In the genomic region with DNA sequence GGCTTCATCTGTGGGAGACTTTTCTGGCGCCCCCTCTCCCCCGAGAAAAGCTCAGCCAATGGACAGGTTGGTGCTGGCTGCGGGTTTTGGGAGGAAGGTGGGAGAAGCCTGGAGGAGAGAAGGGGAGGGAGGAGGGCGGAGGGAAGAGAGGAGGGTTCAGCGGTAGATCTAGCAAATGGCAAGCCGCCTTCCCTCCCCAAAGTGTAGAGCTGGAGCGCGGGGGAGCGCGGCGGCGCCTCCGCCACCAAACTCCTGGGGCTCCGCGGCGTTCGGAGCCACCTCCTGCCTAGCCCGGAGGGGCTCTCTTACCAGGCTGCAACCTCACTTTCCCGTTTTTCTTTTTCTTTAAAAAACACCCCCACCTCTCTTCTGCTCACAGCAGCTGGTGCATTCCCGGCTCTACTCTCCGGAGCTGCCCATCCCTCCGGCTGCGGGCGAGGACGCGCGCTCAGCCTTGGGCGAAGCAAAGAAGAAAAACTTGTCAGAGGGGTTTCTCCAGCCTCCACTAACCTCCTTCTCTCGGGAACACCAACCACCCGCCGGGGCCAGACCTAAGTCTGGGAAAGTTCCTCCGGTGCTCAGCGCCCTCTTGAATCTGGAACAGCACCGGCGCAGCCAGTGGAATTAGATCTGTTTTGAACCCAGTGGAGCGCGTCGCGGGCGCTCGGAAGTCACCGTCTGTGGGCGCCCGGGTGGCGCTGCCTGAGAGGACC, we compare ENCODE assay signal across 7 mouse cellular contexts. TPM values are rescaled to one million over a fixed set of nuclear protein-coding genes. Genes with fewer than 3 reads are reported as not detected.
DNase-seq lines count a peak whose midpoint lies in the region; ATAC-seq and TF ChIP-seq lines count a peak whose summit lies in the region.

A gene (plus strand): TSS at position 199 of the 713 bp plus-strand sequence.

- peak; percentile 94 for ATAC-seq in embryonic facial prominence, embryonic 14.5 days (ENCODE audit: low read depth)
- peak; percentile 87 for ATAC-seq in limb, embryonic 11.5 days (ENCODE audit: insufficient number of reproducible peaks, low FRiP score, low TSS enrichment, low read depth)
- peak; percentile 91 for ATAC-seq in midbrain, embryonic 11.5 days (ENCODE audit: low FRiP score)

- H3K4me1 ChIP-seq in embryonic facial prominence, embryonic 14.5 days (ENCODE audit: control insufficient read depth, insufficient read depth, low read length), result peaks cover 6% of the 10 kb centered on the region; the same call in 1 of the 2 replicates
- H3K4me1 ChIP-seq in limb, embryonic 11.5 days (ENCODE audit: control insufficient read depth, insufficient read depth, low read length), result peaks cover 3% of the 10 kb centered on the region; the same call in 1 of the 2 replicates
- peaks cover 2% of the 10 kb centered on the region for H3K4me1 ChIP-seq in midbrain, embryonic 11.5 days (ENCODE audit: control insufficient read depth, insufficient read depth, low read length)
- peaks cover 3% of the 10 kb centered on the region; the same call in 1 of the 2 replicates for H3K4me1 ChIP-seq in spleen, adult 2 months (ENCODE audit: control insufficient read depth, insufficient read depth, insufficient read length)

- peak; percentile 32 to 39 for DNase-seq in adrenal gland, postnatal 4 days (ENCODE audit: low spot score in 2 of 2)
- DNase-seq in embryonic facial prominence, embryonic 14.5 days (ENCODE audit: low spot score), result peak; percentile 94
- DNase-seq in heart, adult 9 months (ENCODE audit: low spot score in 2 of 2), result peak; percentile 69 to 72
- peak; percentile 74 to 79 for DNase-seq in kidney, adult 8-10 months
- DNase-seq in limb, embryonic 11.5 days (ENCODE audit: low spot score), result peak; percentile 84
- DNase-seq in midbrain, embryonic 11.5 days (ENCODE audit: low spot score, missing footprints), result peak; percentile 97
- DNase-seq in spleen, adult 2 months (ENCODE audit: low read depth in 1 of 2, low spot score in 2 of 2), result peak in 1 of 2 experiments; percentile 20

- 1% methylated on average over 39 of the region's 45 CpGs for WGBS in embryonic facial prominence, embryonic 14.5 days
- WGBS in limb, embryonic 11.5 days, result 0% methylated on average over 40 of the region's 45 CpGs
- under 1% methylated on average over 40 of the region's 45 CpGs for WGBS in midbrain, embryonic 11.5 days
- 1% methylated on average over 45 of the region's 45 CpGs for WGBS in spleen, adult 2 months

- peak within 1 kb of the TSS; percentile 88 for H3K4me2 ChIP-seq in embryonic facial prominence, embryonic 14.5 days (ENCODE audit: low read depth, low read length)
- peak within 1 kb of the TSS; percentile 51 for H3K4me2 ChIP-seq in limb, embryonic 11.5 days (ENCODE audit: low read depth, severe bottlenecking)
- peak within 1 kb of the TSS; percentile 72 for H3K4me2 ChIP-seq in midbrain, embryonic 11.5 days

- TF ChIP-seq CTCF in spleen, adult 2 months (IDR thresholded peaks at IDR 0.05; ENCODE audit: extremely low read depth, insufficient read depth, insufficient read length, insufficient replicate concordance), result no peak

- H3K27me3 ChIP-seq in embryonic facial prominence, embryonic 14.5 days (replicated peaks; ENCODE audit: control insufficient read depth, insufficient read depth, low read length), result 0 out of 2 replicates have a peak, but pooled peaks cover 7% of the 10 kb centered on the region
- H3K27me3 ChIP-seq in limb, embryonic 11.5 days (ENCODE audit: control insufficient read depth, insufficient read depth, low read length), result no peaks in the 10 kb centered on the region
- H3K27me3 ChIP-seq in midbrain, embryonic 11.5 days (ENCODE audit: control insufficient read depth, insufficient read depth, low read length), result peaks cover 3% of the 10 kb centered on the region; the same call in 1 of the 2 replicates
- H3K27me3 ChIP-seq in spleen, adult 2 months (ENCODE audit: control insufficient read depth, insufficient read depth, low read length), result peaks cover 9% of the 10 kb centered on the region; the same call in 1 of the 2 replicates

- H3K9ac ChIP-seq in embryonic facial prominence, embryonic 14.5 days (ENCODE audit: low read depth, low read length), result peak within 1 kb of the TSS; percentile 65
- H3K9ac ChIP-seq in limb, embryonic 11.5 days (ENCODE audit: low read length), result peak within 1 kb of the TSS; percentile 66
- peak within 1 kb of the TSS; percentile 69 for H3K9ac ChIP-seq in midbrain, embryonic 11.5 days (ENCODE audit: low read length)

- H3K27ac ChIP-seq in embryonic facial prominence, embryonic 14.5 days (replicated peaks; ENCODE audit: low read depth, low read length), result peak within 1 kb of the TSS; percentile 82
- H3K27ac ChIP-seq in limb, embryonic 11.5 days (replicated peaks; ENCODE audit: low read depth, low read length), result peak within 1 kb of the TSS; percentile 74
- H3K27ac ChIP-seq in midbrain, embryonic 11.5 days (ENCODE audit: low read depth, low read length), result peak within 1 kb of the TSS; percentile 54; the same call in 1 of the 2 replicates
- peak within 1 kb of the TSS; percentile 45; the same call in 1 of the 2 replicates for H3K27ac ChIP-seq in spleen, adult 2 months (ENCODE audit: insufficient read depth, low read length)

- H3K4me3 ChIP-seq in embryonic facial prominence, embryonic 14.5 days (ENCODE audit: low read depth, low read length), result peak within 1 kb of the TSS; percentile 61
- H3K4me3 ChIP-seq in limb, embryonic 11.5 days (ENCODE audit: low read depth, low read length), result peak within 1 kb of the TSS; percentile 56
- H3K4me3 ChIP-seq in midbrain, embryonic 11.5 days (ENCODE audit: low read depth, low read length), result peak within 1 kb of the TSS; percentile 68
- H3K4me3 ChIP-seq in spleen, adult 2 months (ENCODE audit: extremely low read depth, insufficient read depth, insufficient read length), result peak within 1 kb of the TSS; percentile 56

- no peaks in the 10 kb centered on the region for H3K9me3 ChIP-seq in embryonic facial prominence, embryonic 14.5 days (ENCODE audit: control insufficient read depth, low read length)
- H3K9me3 ChIP-seq in limb, embryonic 11.5 days (ENCODE audit: control insufficient read depth, low read length), result no peaks in the 10 kb centered on the region
- H3K9me3 ChIP-seq in midbrain, embryonic 11.5 days (ENCODE audit: control insufficient read depth, low read length), result no peaks in the 10 kb centered on the region

- no peaks in the 10 kb centered on the region for H3K36me3 ChIP-seq in embryonic facial prominence, embryonic 14.5 days (ENCODE audit: control insufficient read depth, insufficient read depth, low read length)
- no peaks in the 10 kb centered on the region for H3K36me3 ChIP-seq in limb, embryonic 11.5 days (ENCODE audit: control insufficient read depth, insufficient read depth, low read length)
- H3K36me3 ChIP-seq in midbrain, embryonic 11.5 days (ENCODE audit: control insufficient read depth, insufficient read depth, low read length), result no peaks in the 10 kb centered on the region
- H3K36me3 ChIP-seq in spleen, adult 2 months (ENCODE audit: control insufficient read depth, insufficient read depth, low read length), result no peaks in the 10 kb centered on the region

- no peak for TF ChIP-seq POLR2A in spleen, adult 2 months (IDR thresholded peaks at IDR 0.05; ENCODE audit: low read depth, low read length)

RNA-seq across cellular contexts. Expression of the gene that starts here (rescaled TPM):
- 10 to 100 TPM; 22.3 to 25.8 TPM for total RNA-seq in adrenal gland, postnatal 4 days (2021)
- 36.4 and 45.9 TPM in 2 replicates for polyA plus RNA-seq in embryonic facial prominence, embryonic 14.5 days (2014; fragmentation: Nextera tagmentation; extraction: Ambion mirVana)
- polyA plus RNA-seq in limb, embryonic 11.5 days (2014; fragmentation: Nextera tagmentation; extraction: Ambion mirVana), result 25.2 and 30.0 TPM in 2 replicates
- polyA plus RNA-seq in midbrain, embryonic 11.5 days (2014; fragmentation: Nextera tagmentation; extraction: Ambion mirVana), result 16.0 and 16.1 TPM in 2 replicates
- polyA plus RNA-seq in spleen, adult 2 months (2012; rRNA removed), result 1.4 and 1.5 TPM in 2 replicates
